Mouse (Mus musculus) hindlimb bud, embryonic 11.5 days (tissue): ENCODE results near the gene Arid2.

Source experiments
- DNase-seq: peaks from one replicate; pipeline ENCODE4 v3.0.0-alpha.2; 2012; ENCODE audit warnings: low read depth, low spot score; ENCODE audit errors: extremely low spot score

Gene Arid2

DNA sequence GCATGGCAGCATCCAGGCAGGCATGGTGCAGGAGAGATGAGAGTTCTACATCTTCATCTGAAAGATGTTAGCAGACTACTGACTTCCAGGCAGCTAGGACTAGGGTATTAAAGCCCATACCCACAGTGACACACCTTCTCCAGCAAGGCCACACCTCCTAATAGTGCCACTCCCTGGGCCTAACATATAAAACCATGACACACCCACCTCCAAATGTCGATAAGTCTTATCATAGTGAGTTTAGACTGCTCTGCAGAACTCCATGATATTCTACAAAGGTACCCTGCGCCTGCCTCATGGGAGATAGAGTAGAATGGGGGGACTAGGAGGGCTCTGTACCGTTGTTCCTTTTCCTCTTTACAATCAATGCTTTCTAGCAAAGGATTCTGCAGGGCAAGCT is 55.6 kb downstream of the Arid2 start:
- DNase-seq, result no peak

DNA sequence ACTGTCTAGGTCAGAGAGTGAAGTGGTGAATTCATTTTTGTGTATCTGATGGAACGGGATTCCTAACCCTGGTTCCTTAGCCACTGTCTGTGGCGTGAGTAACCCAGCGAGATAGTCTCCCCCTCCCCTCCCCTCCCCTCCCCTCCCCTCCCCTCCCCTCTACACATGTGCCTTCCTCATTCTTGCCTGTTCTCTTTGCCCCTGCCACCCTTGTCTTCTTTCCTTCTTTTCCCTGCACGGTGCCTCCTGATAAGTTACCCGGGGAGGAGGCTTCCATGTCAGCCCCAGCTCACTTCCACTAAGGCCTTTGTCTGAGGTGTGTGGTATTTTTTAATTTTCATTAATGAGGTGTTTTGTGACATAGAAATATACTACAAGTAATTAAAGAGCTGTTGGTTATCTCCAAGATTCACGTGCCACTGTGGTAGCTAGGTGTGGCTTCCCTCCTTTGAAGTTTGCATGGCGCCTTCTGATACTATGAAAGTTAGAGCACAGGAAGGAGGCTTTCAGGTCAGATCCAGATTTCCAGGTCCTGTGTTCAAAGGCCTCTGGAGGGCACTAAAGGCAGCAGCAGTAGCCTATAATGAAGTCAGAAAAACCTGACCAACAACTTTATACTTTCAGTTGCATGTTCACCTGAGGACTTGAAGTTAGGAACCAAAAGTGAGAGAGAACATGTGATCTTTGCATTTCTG is 57.4 kb downstream of the Arid2 start:
- no peak for DNase-seq

DNA sequence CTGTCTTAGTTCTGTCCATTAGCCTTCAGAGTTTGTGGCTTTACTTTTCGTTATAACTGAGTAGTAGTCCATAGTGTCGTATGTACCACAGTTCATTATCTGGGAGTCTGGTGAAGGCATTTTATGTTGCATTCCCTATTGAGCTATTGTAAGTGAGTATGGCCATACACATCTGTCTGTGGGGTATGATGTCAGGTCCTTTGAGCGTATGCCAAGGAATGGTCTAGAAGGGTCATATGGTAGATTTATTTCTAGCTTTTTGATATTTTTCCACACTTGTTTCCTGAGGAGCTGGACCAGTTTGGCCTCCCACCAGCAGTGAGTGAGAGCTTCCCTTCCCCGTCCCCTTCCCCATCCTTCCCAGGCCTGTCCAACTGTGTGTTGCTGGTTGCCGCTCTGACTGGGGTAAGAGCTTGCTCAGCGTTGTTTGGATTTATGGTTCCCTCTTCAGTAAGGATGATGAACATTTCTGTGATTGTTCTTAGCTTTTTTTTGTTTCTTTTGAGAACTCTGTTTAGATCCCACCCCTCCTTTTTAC is 58.1 kb downstream of the Arid2 start:
- no peak for DNase-seq

DNA sequence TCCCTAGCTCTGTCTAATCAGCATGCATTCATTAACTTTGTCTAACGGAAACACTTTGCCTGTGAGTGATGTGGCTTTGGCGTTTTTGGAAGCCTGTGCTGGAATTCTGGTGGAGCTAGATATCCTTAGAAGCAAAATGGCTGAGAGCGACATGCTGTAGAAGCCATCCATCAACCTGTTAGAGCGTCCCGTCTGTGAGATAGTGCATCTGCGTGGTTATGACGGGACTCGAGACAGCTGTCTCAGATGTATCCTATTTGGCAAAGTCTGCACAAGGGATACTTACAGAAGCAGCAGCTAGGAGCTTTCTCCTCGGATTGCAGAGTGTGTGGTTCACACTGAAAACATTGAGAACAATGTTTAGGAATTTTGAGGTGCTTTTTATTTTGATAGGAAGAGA is 64.1 kb downstream of the Arid2 start:
- DNase-seq, result no peak

DNA sequence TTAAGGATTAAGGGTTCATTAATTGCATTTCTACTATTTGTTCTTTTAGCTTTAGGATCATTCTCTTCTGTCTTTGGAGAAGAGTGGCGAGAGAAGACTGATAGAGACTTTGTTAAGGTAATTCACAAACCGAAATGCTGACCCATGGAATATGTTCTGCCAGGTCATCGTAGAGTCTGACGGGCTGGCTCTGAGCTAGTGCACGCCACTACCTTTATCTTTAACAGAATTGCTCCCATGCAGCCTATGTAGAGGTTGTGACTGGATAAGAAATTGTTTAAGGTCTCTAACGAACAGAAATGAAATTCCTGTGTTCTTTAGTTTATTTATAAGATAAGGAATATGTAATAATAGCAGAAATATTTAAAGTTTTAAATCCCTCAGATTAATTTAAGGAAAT is 71.6 kb downstream of the Arid2 start:
- no peak for DNase-seq

DNA sequence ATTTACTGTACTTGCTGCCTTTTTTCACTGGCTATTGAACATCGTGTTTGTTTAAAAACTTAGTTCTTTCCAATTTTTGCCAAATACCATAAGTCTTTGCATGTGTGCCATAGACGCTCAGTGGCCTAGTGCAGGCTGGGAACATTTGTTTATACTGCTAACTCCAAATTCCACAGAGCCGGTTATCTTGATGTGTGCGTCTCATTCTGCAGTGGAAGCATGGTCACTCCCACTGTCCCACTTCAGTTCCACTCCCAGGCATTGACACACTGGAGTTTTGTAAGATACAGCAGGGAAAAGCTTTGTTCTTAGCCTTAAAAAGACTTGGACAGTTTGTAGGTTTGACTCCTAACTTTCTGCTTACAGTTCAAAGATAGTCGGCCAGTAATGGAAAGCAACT is 73.3 kb downstream of the Arid2 start:
- no peak for DNase-seq

DNA sequence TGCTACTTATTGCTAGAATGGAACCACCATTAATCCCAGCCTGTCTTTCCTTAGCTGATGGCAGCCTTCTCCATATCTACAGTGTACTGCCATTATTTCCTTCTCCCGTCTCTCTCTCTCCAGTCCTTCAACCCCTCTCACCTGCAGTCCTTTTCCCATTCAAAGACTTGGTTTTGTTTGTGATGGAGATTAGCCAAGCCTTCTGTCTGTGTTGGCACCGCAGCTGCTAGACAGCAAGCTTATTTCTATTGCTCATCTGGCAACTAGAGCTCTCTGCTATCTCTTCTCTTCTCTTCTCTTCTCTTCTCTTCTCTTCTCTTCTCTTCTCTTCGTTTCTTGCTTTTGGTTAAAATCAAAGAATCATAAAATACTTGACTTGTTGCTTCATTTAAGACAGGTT is 78.0 kb downstream of the Arid2 start:
- DNase-seq, result no peak

DNA sequence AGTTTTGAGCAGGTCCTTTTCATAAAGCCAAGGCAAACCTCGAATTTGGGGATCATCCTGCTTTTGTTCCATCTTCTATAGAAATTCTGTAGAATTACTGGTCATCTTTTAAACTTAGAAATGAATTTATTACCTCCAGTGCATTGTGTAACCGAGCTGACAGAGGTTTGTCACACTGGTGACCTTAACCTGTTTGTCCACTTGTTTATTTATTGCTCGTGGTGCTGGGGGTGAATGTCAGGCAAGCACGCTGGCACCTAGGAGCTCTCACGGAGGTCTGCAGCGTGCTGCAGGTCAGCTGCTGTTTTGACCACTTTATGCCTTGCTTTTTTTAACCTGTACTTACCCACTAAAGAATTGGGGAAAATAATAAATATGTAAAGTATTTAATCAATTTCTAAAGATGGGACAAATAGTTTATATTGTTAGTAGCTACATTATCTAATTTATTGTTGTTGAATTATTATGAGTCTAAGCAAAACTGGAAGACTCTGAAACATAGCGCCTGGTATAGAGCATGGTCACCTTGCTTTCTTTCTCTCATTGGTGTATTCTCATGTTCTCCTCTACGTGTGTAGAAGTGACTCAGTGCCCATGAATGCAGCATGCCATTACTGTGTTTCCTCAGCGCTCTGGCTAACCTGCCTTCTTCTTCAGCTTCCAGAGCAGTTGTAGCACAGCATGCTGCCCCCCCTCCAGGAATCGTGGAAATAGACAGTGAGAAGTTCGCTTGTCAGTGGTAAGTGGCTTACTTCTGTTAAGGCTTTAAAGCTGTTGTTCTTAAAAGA is 79.1 kb downstream of the Arid2 start:
- DNase-seq, result no peak

DNA sequence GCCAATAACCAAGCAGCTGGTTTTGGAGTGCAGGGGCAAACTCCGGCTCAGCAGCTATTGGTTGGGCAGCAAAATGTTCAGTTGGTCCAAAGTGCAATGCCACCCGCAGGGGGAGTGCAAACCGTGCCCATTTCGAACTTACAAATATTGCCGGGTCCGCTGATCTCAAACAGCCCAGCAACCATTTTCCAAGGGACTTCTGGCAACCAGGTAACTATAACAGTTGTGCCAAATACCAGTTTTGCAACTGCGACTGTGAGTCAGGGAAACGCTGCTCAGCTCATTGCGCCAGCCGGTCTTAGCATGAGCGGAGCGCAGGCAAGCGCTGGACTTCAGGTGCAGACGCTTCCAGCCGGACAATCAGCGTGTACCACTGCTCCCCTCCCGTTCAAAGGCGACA is 84.0 kb downstream of the Arid2 start:
- no peak for DNase-seq

DNA sequence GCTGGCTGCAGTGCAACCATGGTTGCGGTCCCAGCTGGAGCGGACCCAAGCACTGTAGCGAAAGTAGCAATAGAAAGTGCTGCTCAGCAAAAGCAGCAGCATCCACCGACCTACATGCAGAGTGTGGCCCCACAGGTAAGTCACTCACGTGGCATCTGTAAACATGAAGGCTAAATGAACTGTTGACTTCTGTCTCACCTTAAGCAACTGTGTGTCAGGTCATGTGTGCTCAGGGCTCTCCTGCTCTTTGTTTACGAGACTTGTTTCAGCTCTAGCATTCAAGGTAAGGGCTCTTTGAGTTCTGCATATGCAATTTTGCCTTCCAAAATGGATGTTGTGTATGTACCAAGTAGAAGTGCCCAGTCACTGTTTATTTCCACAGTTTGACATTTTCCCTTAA is 85.3 kb downstream of the Arid2 start:
- DNase-seq, result no peak

DNA sequence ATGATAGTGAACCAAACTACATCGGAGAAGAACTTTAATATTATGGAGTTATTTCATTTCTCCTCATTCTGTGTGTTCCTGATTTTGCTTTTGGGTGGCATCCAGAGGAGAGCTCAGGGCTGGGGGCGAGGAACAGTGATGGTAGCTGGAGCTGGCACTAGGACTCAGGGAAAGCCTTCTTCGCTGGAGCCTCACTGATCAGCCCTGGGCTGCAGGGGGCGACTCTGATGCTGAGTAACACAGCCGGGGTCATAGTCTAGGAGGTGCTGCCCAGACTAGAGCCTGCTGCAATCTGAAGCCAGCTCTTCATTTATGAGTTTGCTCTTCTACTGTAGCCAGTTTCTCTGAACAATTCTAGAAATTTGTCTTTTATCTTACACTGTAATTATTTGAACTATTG is 85.8 kb downstream of the Arid2 start:
- no peak for DNase-seq

DNA sequence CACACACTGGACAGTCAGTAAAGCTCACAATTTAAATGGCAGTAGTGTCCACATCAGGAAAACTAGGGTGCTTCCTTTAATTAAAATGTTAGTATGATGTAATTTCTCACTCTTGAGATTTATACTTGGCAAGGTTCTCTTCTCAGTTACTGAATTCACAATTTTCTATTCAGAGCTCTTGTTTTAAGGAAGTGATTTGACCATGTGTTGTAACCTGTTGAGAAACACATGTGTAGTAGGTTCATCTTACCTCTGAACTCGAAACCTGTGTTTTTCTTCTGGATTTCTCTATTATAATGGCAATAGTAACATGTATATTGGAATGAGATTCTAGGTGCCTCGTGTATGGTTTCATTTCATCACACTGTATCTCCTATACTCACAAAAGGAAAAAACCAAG is 88.9 kb downstream of the Arid2 start:
- no peak for DNase-seq

DNA sequence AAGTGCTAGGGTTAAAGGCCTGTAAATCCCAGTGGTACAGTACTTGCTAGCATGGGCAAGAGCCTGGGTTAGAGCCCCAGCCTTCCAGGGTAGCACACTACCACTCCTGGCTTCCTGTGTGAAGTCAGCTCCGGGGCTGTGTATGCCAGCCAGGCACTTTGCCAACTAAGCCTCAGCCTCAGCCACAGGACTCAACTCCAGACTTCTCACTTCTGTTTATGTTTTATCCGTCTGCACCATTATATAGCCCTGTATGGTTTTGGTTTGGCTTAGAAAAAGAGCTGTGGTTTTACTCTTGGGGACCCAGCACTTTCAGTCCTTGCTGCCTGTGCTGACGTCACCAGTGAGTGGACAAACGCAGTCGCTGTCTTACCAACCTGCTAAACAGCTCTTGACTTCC is 89.9 kb downstream of the Arid2 start:
- DNase-seq, result no peak

DNA sequence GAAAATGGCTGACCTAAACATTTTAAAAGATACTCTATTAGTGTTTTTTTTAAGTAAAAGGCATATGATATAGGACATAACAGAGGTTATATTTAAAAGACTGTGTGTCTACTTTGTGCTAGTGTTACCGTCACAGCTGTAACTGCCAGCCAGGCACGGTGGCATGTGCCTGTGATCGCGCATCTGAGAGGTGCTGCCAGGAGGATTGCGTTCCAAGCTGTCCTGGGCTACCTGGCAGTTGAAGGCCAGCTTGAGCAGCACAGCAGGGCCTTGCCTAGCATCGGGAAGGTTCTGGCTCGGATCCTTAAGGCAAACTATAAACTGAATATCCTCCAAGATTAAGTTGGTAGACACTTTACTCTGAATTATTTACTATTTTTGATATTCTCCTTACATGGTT is 90.4 kb downstream of the Arid2 start:
- DNase-seq, result no peak

DNA sequence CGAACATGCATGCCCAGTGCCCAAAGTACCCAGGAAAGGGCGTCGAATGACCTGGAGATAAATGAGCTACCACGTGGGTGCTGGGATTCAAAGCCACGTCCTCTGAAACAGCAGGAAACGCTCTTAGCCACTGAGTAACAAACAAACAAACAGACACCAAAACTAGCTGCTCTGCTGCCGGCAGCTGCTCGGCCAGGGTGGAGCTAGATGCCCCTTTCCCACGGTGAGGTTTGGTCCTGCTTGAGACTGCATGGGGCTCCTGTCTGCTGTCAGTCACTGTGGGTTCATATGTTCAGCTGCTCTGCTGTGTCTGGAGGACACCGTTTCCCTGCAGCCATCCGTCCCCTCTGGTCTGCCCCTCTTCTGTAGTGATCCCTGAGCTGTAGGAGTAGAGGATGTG is 94.9 kb downstream of the Arid2 start:
- DNase-seq, result no peak

DNA sequence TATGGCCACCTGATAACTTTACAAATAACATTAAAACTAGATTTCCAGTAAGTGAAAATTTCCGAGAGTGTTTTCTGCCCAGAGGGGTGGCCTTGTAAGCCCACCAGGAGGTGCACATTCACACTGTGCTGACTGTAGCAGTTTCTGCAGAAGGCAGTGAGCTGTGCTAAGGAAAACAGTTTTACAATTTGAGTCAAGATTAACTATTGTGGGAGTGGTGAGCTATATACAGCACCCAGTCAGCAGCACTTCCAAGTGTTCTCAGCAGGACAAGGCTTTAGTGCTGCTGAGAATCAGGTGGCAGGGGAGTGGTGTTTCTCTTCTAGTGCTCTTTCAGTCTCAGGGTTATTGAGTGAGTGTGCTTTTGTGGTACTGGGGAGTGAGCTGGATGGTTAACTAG is 101.2 kb downstream of the Arid2 start:
- DNase-seq, result no peak

DNA sequence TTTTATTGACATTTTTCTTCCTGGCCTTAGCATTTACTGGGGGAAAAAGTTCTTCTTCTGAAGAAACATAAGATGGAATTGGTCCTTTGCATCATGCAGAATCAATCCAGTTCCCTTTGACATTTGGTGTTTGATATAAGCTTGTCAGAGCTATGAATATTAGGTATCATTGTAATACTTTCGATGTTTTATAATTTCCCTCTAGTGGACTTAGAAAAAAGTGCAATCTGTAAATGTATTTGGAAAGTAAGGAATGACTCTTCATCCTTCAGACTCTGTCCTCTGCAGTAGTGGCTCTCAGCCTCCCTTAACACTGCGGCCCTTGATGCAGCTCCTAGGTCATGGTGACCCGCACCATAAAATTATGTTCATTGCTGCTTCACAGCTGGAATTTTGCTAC is 105.6 kb downstream of the Arid2 start:
- DNase-seq, result no peak

DNA sequence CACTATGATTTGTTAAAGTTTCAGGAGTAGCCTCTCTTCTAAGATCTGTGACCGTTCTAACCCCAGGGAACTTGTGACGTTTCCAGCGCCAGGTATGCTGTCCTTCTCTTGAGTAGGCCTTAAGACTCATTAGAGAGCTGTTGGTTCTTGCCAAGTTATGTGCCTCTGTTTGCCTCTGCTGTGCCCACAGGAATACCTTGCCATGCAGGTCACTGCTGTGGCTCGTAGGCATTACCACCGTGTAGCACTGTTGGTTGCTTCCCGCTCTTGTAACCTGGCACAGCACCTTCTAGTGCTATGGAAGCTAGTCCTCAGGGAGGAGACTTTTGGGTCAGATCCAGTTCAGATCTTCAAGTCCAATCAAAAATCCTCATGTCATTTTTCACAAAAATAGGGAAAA is 107.8 kb downstream of the Arid2 start:
- no peak for DNase-seq

DNA sequence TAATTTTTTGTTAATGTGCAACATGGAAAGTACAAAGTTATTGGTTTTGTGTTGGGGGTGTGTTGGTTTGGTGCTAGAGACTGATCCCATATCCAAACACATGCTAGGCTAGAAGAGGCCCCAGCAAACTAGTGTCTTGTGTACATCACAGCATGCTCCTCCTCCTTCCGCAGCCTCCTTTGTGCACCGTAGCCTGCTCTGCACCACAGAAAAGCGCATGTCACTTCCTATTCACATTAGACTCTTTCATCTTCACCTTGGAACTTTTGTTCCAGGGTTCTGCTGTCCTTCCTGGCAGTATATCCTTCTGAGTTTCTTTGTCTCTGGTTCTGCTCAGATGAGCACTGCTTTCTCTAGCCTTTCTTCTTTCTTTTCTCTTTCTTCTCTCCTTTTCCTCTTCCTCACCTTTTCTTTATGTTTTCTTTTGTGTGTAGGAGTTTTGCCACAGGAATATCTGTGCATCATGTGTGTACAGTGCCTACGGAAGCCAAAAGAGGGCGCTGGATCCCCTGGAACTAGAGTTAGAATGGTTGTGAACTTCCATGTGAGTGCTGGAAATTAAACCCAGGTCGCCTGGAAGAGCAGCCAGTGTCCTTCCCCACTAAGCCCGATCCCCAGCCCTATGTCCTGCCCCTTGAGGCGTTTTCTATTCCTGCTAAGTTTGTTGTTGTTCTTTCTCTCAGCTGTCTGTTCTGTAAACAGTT is 109.5 kb downstream of the Arid2 start:
- no peak for DNase-seq

DNA sequence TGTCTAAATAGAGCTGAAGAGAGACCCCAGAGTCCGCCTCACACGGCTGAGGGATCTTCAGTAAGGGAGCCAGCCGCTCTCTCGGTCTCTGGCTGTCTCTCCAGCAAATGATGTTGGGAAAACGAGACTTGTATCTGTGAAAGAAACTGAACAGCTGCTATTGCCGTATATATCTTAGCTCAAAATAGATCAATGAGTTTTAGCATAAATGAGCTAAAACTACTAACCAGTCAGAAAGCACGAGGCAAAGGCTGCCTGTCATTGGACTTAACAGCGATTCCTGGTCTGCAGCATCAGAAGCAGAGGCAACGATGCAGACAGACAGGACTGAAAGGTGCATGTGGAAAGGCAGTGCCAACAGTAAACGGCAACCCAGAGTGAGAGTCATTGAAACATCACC is 111.0 kb downstream of the Arid2 start:
- no peak for DNase-seq

DNA sequence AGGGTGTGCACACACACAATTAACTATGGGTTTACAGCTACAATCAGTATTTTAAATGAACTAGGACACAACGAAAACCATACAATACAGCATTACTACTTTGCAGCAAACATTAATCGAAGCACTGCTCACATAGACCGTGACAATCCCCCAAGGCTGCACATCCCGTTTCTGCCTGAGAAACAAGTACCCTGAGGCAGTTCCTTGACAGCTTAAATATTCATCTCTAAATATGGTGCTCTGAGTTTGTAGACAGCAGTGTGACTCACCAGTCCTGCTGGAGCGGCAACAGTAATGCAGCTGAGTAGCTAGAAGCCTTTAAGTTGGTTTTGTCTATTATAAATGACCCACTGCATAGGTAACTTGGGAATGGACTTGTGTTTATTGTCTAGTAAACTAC is 118.2 kb downstream of the Arid2 start:
- DNase-seq, result no peak

DNA sequence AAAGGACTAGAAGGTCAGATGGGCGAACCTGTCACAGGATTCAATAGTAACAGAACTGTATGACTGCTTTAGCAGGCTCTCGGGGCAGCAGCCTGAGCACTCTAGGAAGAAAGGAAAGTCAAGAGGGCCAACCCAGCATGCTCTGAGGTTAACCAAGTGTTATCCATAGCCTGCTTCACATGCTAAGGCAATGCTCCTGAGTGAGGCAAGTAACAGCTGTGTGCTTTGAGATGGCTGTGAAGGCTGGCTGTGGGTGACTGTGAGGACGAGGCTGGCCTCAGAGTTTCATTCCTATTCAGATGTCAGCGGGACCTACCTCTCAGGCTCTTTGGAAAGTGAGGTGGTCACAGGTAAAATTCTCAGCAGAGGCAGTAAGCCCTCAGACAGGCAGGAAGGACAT is 118.9 kb downstream of the Arid2 start:
- no peak for DNase-seq
